Mouse (Mus musculus): ENCODE measurements around the gene Fndc3b.

Gene Fndc3b

GRCm38 (mm10) chr3:27503279-27504038 lies 207.6 kb downstream of the Fndc3b start:
- no peak for DNase-seq (ENCODE audit: low read depth)

GRCm38 (mm10) chr3:27495296-27496073 lies 215.6 kb downstream of the Fndc3b start:
- no peak for DNase-seq (ENCODE audit: low read depth)

GRCm38 (mm10) chr3:27494698-27495097 lies 216.4 kb downstream of the Fndc3b start:
- DNase-seq (ENCODE audit: low read depth): no peak

GRCm38 (mm10) chr3:27494066-27494465 lies 217.0 kb downstream of the Fndc3b start:
- peak; percentile 18 for DNase-seq (ENCODE audit: low read depth)

- no peak for DNase-seq (ENCODE audit: low read depth)
Measured at GRCm38 (mm10) chr3:27491821-27492220, 219.3 kb downstream of the Fndc3b start.

- no peak for DNase-seq (ENCODE audit: low read depth)
Measured at GRCm38 (mm10) chr3:27491367-27491766, 219.7 kb downstream of the Fndc3b start.

GRCm38 (mm10) chr3:27490891-27491290 lies 220.2 kb downstream of the Fndc3b start:
- DNase-seq (ENCODE audit: low read depth): no peak

GRCm38 (mm10) chr3:27489550-27489949 lies 221.6 kb downstream of the Fndc3b start:
- DNase-seq (ENCODE audit: low read depth): no peak

- DNase-seq (ENCODE audit: low read depth): no peak
Measured at GRCm38 (mm10) chr3:27485141-27485540, 226.0 kb downstream of the Fndc3b start.

GRCm38 (mm10) chr3:27484698-27485097 lies 226.4 kb downstream of the Fndc3b start:
- DNase-seq (ENCODE audit: low read depth): no peak

GRCm38 (mm10) chr3:27483762-27484161 lies 227.3 kb downstream of the Fndc3b start:
- no peak for DNase-seq (ENCODE audit: low read depth)

- no peak for DNase-seq (ENCODE audit: low read depth)
Measured at GRCm38 (mm10) chr3:27483321-27483720, 227.8 kb downstream of the Fndc3b start.

- DNase-seq (ENCODE audit: low read depth): no peak
Measured at GRCm38 (mm10) chr3:27481738-27482137, 229.4 kb downstream of the Fndc3b start.

GRCm38 (mm10) chr3:27479378-27479777 lies 231.7 kb downstream of the Fndc3b start:
- peak; percentile 36 for DNase-seq (ENCODE audit: low read depth)

- DNase-seq (ENCODE audit: low read depth): no peak
Measured at GRCm38 (mm10) chr3:27478563-27479156, 232.4 kb downstream of the Fndc3b start.

GRCm38 (mm10) chr3:27477749-27478148 lies 233.4 kb downstream of the Fndc3b start:
- peak; percentile 28 for DNase-seq (ENCODE audit: low read depth)

- no peak for DNase-seq (ENCODE audit: low read depth)
Measured at GRCm38 (mm10) chr3:27475899-27476298, 235.2 kb downstream of the Fndc3b start.

- no peak for DNase-seq (ENCODE audit: low read depth)
Measured at GRCm38 (mm10) chr3:27473801-27474599, 237.1 kb downstream of the Fndc3b start.

- peak; percentile 44 for DNase-seq (ENCODE audit: low read depth)
Measured at GRCm38 (mm10) chr3:27472846-27473245, 238.3 kb downstream of the Fndc3b start.

GRCm38 (mm10) chr3:27470781-27471180 lies 240.3 kb downstream of the Fndc3b start:
- no peak for DNase-seq (ENCODE audit: low read depth)

GRCm38 (mm10) chr3:27469971-27470370 lies 241.1 kb downstream of the Fndc3b start:
- DNase-seq (ENCODE audit: low read depth): no peak

GRCm38 (mm10) chr3:27467505-27468020 lies 243.5 kb downstream of the Fndc3b start:
- DNase-seq (ENCODE audit: low read depth): peak; percentile 47
